Mouse (Mus musculus) heart, embryonic 14.5 days (tissue): ENCODE data around the gene Otos. TPM values are rescaled to one million over a fixed set of nuclear protein-coding genes. Genes with fewer than 3 reads are reported as not detected.

ENCODE experiments used
- ATAC-seq: fragments of 200-750 bp; cut with Nextera tagmentation; 2 replicates; pipeline ENCODE4 v1.8.0; 2017; ENCODE audit warnings: low read depth, moderate TSS enrichment; ENCODE audit not compliant: insufficient number of reproducible peaks, insufficient read depth, low FRiP score
- H3K27ac ChIP-seq, 2 experiments: fragments of 200-500 bp in 1 of 2; fragments of 300-500 bp in 1 of 2; sonication (generic) in 1 of 2; replicated peaks in 1 of 2; 2 replicates each; pipeline ENCODE4 v1.5.1; 2012 to 2014; ENCODE audit warnings: low read depth in 2 of 2, low read length in 2 of 2, control low read depth in 1 of 2, mild to moderate bottlenecking in 1 of 2, mixed read lengths in 1 of 2; ENCODE audit not compliant: control insufficient read depth in 1 of 2, insufficient read depth in 1 of 2
- H3K27me3 ChIP-seq: fragments of 300-500 bp; sonication (generic); 2 replicates; pipeline ENCODE4 v1.6.1; 2014; ENCODE audit warnings: mild to moderate bottlenecking, low read length, control low read depth; ENCODE audit not compliant: control insufficient read depth, insufficient read depth
- H3K36me3 ChIP-seq: fragments of 300-500 bp; sonication (generic); 2 replicates; pipeline ENCODE4 v1.6.1; 2014; ENCODE audit warnings: mild to moderate bottlenecking, control low read depth, low read length, mixed read lengths; ENCODE audit not compliant: control insufficient read depth, insufficient read depth
- H3K4me1 ChIP-seq, 2 experiments: fragments of 200-500 bp in 1 of 2; fragments of 300-500 bp in 1 of 2; sonication (generic) in 1 of 2; 2 replicates each; pipeline ENCODE4 v1.6.1; 2012 to 2014; ENCODE audit warnings: low read length in 2 of 2, control low read depth in 1 of 2, mixed read lengths in 1 of 2; ENCODE audit not compliant: control insufficient read depth in 2 of 2, insufficient read depth in 2 of 2
- H3K4me2 ChIP-seq: fragments of 300-500 bp; sonication (generic); 2 replicates; pipeline ENCODE4 v1.6.1; 2014; ENCODE audit warnings: mild to moderate bottlenecking, low read length
- H3K4me3 ChIP-seq, 2 experiments: fragments of 200-500 bp in 1 of 2; fragments of 300-500 bp in 1 of 2; sonication (generic) in 1 of 2; 2 replicates each; pipeline ENCODE4 v1.5.1; 2012 to 2014; ENCODE audit warnings: low read length in 2 of 2, mild to moderate bottlenecking in 2 of 2, control low read depth in 1 of 2, low read depth in 1 of 2, moderate library complexity in 1 of 2; ENCODE audit not compliant: control insufficient read depth in 1 of 2, insufficient read depth in 1 of 2
- H3K9ac ChIP-seq: fragments of 300-500 bp; sonication (generic); 2 replicates; pipeline ENCODE4 v1.6.1; 2014; ENCODE audit warnings: mild to moderate bottlenecking, low read length
- H3K9me3 ChIP-seq: fragments of 300-500 bp; sonication (generic); 2 replicates; pipeline ENCODE4 v1.6.1; 2016; ENCODE audit warnings: low read length, control low read depth; ENCODE audit not compliant: control insufficient read depth
- WGBS: fragments of 180-500 bp; shearing (Covaris S2); extraction: QIAGEN DNeasy Blood & Tissue Kit; methylation state at CpG from one replicate; pipeline ENCODE4 v1.1.7; 2014; 5-methylcytosine and 5-hydroxymethylcytosine counted together
- polyA plus RNA-seq: library from polyadenylated mRNA; unstranded; fragments of >200 nt; fragmentation: Nextera tagmentation; extraction: Ambion mirVana; gene quantifications from 2 replicates; pipeline ENCODE4 v1.2.1, GENCODE M21; 2014

Gene Otos
- polyA plus RNA-seq, 1 experiment from 2014 or later = not detected

GRCm38 (mm10) chr1:92633726-92634125 lies 14.9 kb downstream of the Otos start:
- Histone ChIP-seq H3K4me2 (no peak overlapping the region), H3K27me3 (no peaks in the 10 kb centered on the region), H3K27ac (no peak overlapping the region), H3K36me3 (peaks cover 32% of the 10 kb centered on the region), H3K4me3 (no peak overlapping the region), H3K9me3 (no peaks in the 10 kb centered on the region), H3K9ac (no peak overlapping the region), H3K4me1 (no peaks in the 10 kb centered on the region; a peak in 1 of 4 replicates)
- WGBS = 81% methylated on average over 8 of the region's 8 CpGs
- no peak for ATAC-seq

GRCm38 (mm10) chr1:92632948-92633347 lies 15.7 kb downstream of the Otos start:
- H3K27me3 ChIP-seq = no peaks in the 10 kb centered on the region
- no peak overlapping the region for H3K9ac ChIP-seq
- WGBS = 58% methylated on average over 6 of the region's 6 CpGs
- peaks cover 24% of the 10 kb centered on the region for H3K36me3 ChIP-seq
- no peaks in the 10 kb centered on the region; a peak in 1 of 4 replicates for H3K4me1 ChIP-seq
- no peak overlapping the region for H3K4me3 ChIP-seq
- no peaks in the 10 kb centered on the region for H3K9me3 ChIP-seq
- H3K4me2 ChIP-seq = no peak overlapping the region
- no peak overlapping the region for H3K27ac ChIP-seq
- ATAC-seq = no peak

GRCm38 (mm10) chr1:92632196-92632595 lies 16.4 kb downstream of the Otos start:
- no peak overlapping the region for H3K9ac ChIP-seq

GRCm38 (mm10) chr1:92628227-92628626 lies 20.4 kb downstream of the Otos start:
- Histone ChIP-seq H3K4me2 (no peak overlapping the region), H3K9ac (no peak overlapping the region), H3K4me3 (no peak overlapping the region), H3K36me3 (no peaks in the 10 kb centered on the region), H3K27me3 (no peaks in the 10 kb centered on the region), H3K4me1 (no peaks in the 10 kb centered on the region), H3K9me3 (no peaks in the 10 kb centered on the region), H3K27ac (no peak overlapping the region)
- 62% methylated on average over 4 of the region's 4 CpGs for WGBS
- no peak for ATAC-seq

More at GRCm38 (mm10) chr1:92632196-92632595, 16.4 kb downstream of the Otos start:
- ATAC-seq = no peak
- Histone ChIP-seq H3K4me1 (no peaks in the 10 kb centered on the region; a peak in 1 of 4 replicates), H3K36me3 (peaks cover 16% of the 10 kb centered on the region), H3K4me2 (no peak overlapping the region), H3K4me3 (no peak overlapping the region), H3K27ac (no peak overlapping the region), H3K27me3 (no peaks in the 10 kb centered on the region), H3K9me3 (no peaks in the 10 kb centered on the region)
- WGBS = 75% methylated on average over 5 of the region's 5 CpGs

- H3K27me3 ChIP-seq = no peaks in the 10 kb centered on the region
- no peaks in the 10 kb centered on the region for H3K9me3 ChIP-seq
- no peaks in the 10 kb centered on the region for H3K4me1 ChIP-seq
- H3K4me3 ChIP-seq = no peak overlapping the region
- H3K36me3 ChIP-seq = no peaks in the 10 kb centered on the region
- H3K27ac ChIP-seq = no peak overlapping the region
- ATAC-seq = no peak
- no peak overlapping the region for H3K9ac ChIP-seq
- H3K4me2 ChIP-seq = no peak overlapping the region
- 55% methylated on average over 4 of the region's 4 CpGs for WGBS
Observed at GRCm38 (mm10) chr1:92618360-92618759, 30.3 kb downstream of the Otos start.

- Histone ChIP-seq H3K4me3 (no peak within 1 kb of the TSS), H3K9me3 (no peaks in the 10 kb centered on the region), H3K27ac (no peak within 1 kb of the TSS), H3K36me3 (no peaks in the 10 kb centered on the region), H3K9ac (no peak within 1 kb of the TSS), H3K4me2 (no peak within 1 kb of the TSS), H3K4me1 (no peaks in the 10 kb centered on the region), H3K27me3 (no peaks in the 10 kb centered on the region)
- WGBS = 56% methylated on average over 2 of the region's 2 CpGs
- ATAC-seq = no peak
Observed at GRCm38 (mm10) chr1:92617488-92617887, 31.2 kb downstream of the Otos start, which contains the start of gene Olfr12. TSS of gene Olfr12 (plus strand) at chr1:92617788.

- no peak overlapping the region for H3K4me3 ChIP-seq
- H3K4me2 ChIP-seq = no peak overlapping the region
- no peak overlapping the region for H3K27ac ChIP-seq
- 77% methylated on average over 1 of the region's 1 CpGs for WGBS
- no peak overlapping the region for H3K9ac ChIP-seq
- ATAC-seq = no peak
- H3K36me3 ChIP-seq = no peaks in the 10 kb centered on the region
- 0 out of 2 replicates have a peak, but pooled peaks cover 3% of the 10 kb centered on the region for H3K27me3 ChIP-seq
- H3K9me3 ChIP-seq = no peaks in the 10 kb centered on the region
- H3K4me1 ChIP-seq = no peaks in the 10 kb centered on the region
Observed at GRCm38 (mm10) chr1:92616046-92616445, 32.6 kb downstream of the Otos start.

- Histone ChIP-seq H3K27ac (no peak overlapping the region), H3K27me3 (0 out of 2 replicates have a peak, but pooled peaks cover 3% of the 10 kb centered on the region), H3K4me2 (no peak overlapping the region), H3K9ac (no peak overlapping the region), H3K36me3 (no peaks in the 10 kb centered on the region), H3K9me3 (no peaks in the 10 kb centered on the region), H3K4me3 (no peak overlapping the region), H3K4me1 (no peaks in the 10 kb centered on the region)
- WGBS = 15% methylated on average over 1 of the region's 1 CpGs
- ATAC-seq = no peak
Observed at GRCm38 (mm10) chr1:92614516-92614915, 34.1 kb downstream of the Otos start.
